Mouse (Mus musculus) kidney, embryonic 14.5 days (tissue): Measurements from ENCODE around the gene Olfr434. TPM values are rescaled to one million over a fixed set of nuclear protein-coding genes. Genes with fewer than 3 reads are reported as not detected.

Source experiments
- polyA plus RNA-seq: library from polyadenylated mRNA; unstranded; fragments of >200 nt; fragmentation: Nextera tagmentation; extraction: Ambion mirVana; gene quantifications from 2 replicates; pipeline ENCODE4 v1.2.1, GENCODE M21; 2014

Gene Olfr434
- polyA plus RNA-seq, 1 experiment from 2014 or later, result not detected

Other genes starting within 250 kb of the Olfr434 start
- not detected in 2 replicates for gene Olfr441, start 106.7 kb upstream of the Olfr434 start, polyA plus RNA-seq
- gene Olfr237-ps1, start 66.5 kb upstream of the Olfr434 start, polyA plus RNA-seq, result not detected in 2 replicates
- not detected in 2 replicates for gene Olfr437, start 49.7 kb upstream of the Olfr434 start, polyA plus RNA-seq
- not detected in 2 replicates for gene Olfr13, start 40.9 kb upstream of the Olfr434 start, polyA plus RNA-seq
- gene Olfr435, start 15.9 kb upstream of the Olfr434 start, polyA plus RNA-seq, result not detected in 2 replicates
- not detected in 2 replicates for gene Olfr47, start 18.5 kb downstream of the Olfr434 start, polyA plus RNA-seq
- gene Arhgef5, start 52.6 kb downstream of the Olfr434 start, polyA plus RNA-seq, result 12.5 and 13.7 TPM in 2 replicates
- 0.20 TPM in 1 of 2 replicates, not detected in the other for gene Nobox, start 96.5 kb downstream of the Olfr434 start, polyA plus RNA-seq